Mouse (Mus musculus) limb, embryonic 14.5 days (tissue): ENCODE measurements around the gene Wfdc5. TPM values are rescaled to one million over a fixed set of nuclear protein-coding genes. Genes with fewer than 3 reads are reported as not detected.

Experiments
- ATAC-seq: fragments of 200-750 bp; cut with Nextera tagmentation; 2 replicates; pipeline ENCODE4 v1.8.0; 2017; ENCODE audit warnings: low read depth, moderate number of reproducible peaks, moderate TSS enrichment; ENCODE audit not compliant: low FRiP score
- DNase-seq: peaks from one replicate; pipeline ENCODE4 v3.0.0-alpha.2; 2015; ENCODE audit warnings: low spot score
- H3K27ac ChIP-seq: fragments of 300-500 bp; sonication (generic); replicated peaks from 2 replicates; pipeline ENCODE4 v1.5.1; 2014; ENCODE audit warnings: low read depth, mild to moderate bottlenecking, low read length, moderate library complexity, mixed read lengths
- H3K27me3 ChIP-seq: fragments of 300-500 bp; sonication (generic); 2 replicates; pipeline ENCODE4 v1.6.1; 2014; ENCODE audit warnings: low read length, mixed read lengths; ENCODE audit not compliant: control insufficient read depth, insufficient read depth
- H3K36me3 ChIP-seq: fragments of 300-500 bp; sonication (generic); 2 replicates; pipeline ENCODE4 v1.6.1; 2014; ENCODE audit warnings: mild to moderate bottlenecking, low read length, moderate library complexity, mixed read lengths; ENCODE audit not compliant: control insufficient read depth, insufficient read depth
- H3K4me1 ChIP-seq: fragments of 300-500 bp; sonication (generic); 2 replicates; pipeline ENCODE4 v1.6.1; 2014; ENCODE audit warnings: antibody characterized with exemption, low read length, mixed read lengths; ENCODE audit not compliant: control insufficient read depth, insufficient read depth
- H3K4me2 ChIP-seq: fragments of 300-500 bp; sonication (generic); replicated peaks from 2 replicates; pipeline ENCODE4 v1.6.1; 2014; ENCODE audit warnings: low read depth, mild to moderate bottlenecking, low read length, moderate library complexity; ENCODE audit not compliant: severe bottlenecking
- H3K4me3 ChIP-seq: fragments of 300-500 bp; sonication (generic); replicated peaks from 2 replicates; pipeline ENCODE4 v1.5.1; 2014; ENCODE audit warnings: low read length
- H3K9ac ChIP-seq: fragments of 300-500 bp; sonication (generic); 2 replicates; pipeline ENCODE4 v1.6.1; 2014; ENCODE audit warnings: mild to moderate bottlenecking, low read depth, low read length, moderate library complexity; ENCODE audit not compliant: severe bottlenecking
- H3K9me3 ChIP-seq: fragments of 300-500 bp; sonication (generic); 2 replicates; pipeline ENCODE4 v1.6.1; 2016; ENCODE audit warnings: low read length; ENCODE audit not compliant: control insufficient read depth
- POLR2A ChIP-seq: fragments of 200-500 bp; IDR thresholded peaks from 2 replicates; pipeline ENCODE4 v1.8.0; 2012; ENCODE audit warnings: inconsistent platforms, mild to moderate bottlenecking, moderate library complexity, borderline replicate concordance; ENCODE audit not compliant: insufficient read depth, insufficient read length; ENCODE audit errors: extremely low read depth
- WGBS: fragments of 180-500 bp; shearing (Covaris S2); extraction: QIAGEN DNeasy Blood & Tissue Kit; methylation state at CpG from one replicate; pipeline ENCODE4 v1.1.7; 2014; 5-methylcytosine and 5-hydroxymethylcytosine counted together
- polyA plus RNA-seq, 2 experiments: library from polyadenylated mRNA; depleted of rRNA in 1 of 2; stranded (reverse) in 1 of 2; unstranded in 1 of 2; fragments of >200 nt; fragmentation: Nextera tagmentation in 1 of 2; extraction: Ambion mirVana in 1 of 2; gene quantifications; 2 replicates each; pipeline versions ENCODE4 v1.2.1 to v1.2.3; 2012 to 2014

Wfdc5 gene
- polyA plus RNA-seq (2012; rRNA removed) (0.08 TPM in 1 of 2 replicates, not detected in the other), polyA plus RNA-seq (2014; fragmentation: Nextera tagmentation; extraction: Ambion mirVana) (0.33 and 0.77 TPM in 2 replicates)

GRCm38 (mm10) chr2:164182692-164183255, at the start of gene Wfdc5:
Gene Wfdc5, minus strand, starts transcription at chr2:164182742.
- Histone ChIP-seq H3K4me2 (no peak within 1 kb of the TSS), H3K4me3 (no peak within 1 kb of the TSS), H3K4me1 (peaks cover 5% of the 10 kb centered on the region), H3K36me3 (no peaks in the 10 kb centered on the region), H3K27ac (no peak within 1 kb of the TSS), H3K9me3 (no peaks in the 10 kb centered on the region), H3K27me3 (no peaks in the 10 kb centered on the region), H3K9ac (no peak within 1 kb of the TSS)
- DNase-seq (no peak), ATAC-seq (no peak)
- WGBS: 68% methylated on average over 7 of the region's 7 CpGs
- TF ChIP-seq POLR2A: no peak

GRCm38 (mm10) chr2:164228361-164229070, 46.0 kb upstream of the Wfdc5 start:
- no peak for ATAC-seq
- Histone ChIP-seq H3K4me2 (no peak overlapping the region), H3K9me3 (no peaks in the 10 kb centered on the region), H3K4me1 (no peaks in the 10 kb centered on the region), H3K36me3 (no peaks in the 10 kb centered on the region), H3K9ac (no peak overlapping the region), H3K4me3 (no peak overlapping the region), H3K27me3 (no peaks in the 10 kb centered on the region), H3K27ac (no peak overlapping the region)
- no peak for TF ChIP-seq POLR2A
- no peak for DNase-seq
- WGBS: 82% methylated on average over 8 of the region's 8 CpGs

- TF ChIP-seq POLR2A: no peak
- no peak within 1 kb of the TSS for H3K9ac ChIP-seq
- H3K36me3 ChIP-seq: no peaks in the 10 kb centered on the region
- H3K4me1 ChIP-seq: no peaks in the 10 kb centered on the region
- no peak within 1 kb of the TSS for H3K27ac ChIP-seq
- DNase-seq (no peak), ATAC-seq (no peak)
- H3K4me2 ChIP-seq: no peak within 1 kb of the TSS
- no peaks in the 10 kb centered on the region for H3K27me3 ChIP-seq
- 70% methylated on average over 11 of the region's 11 CpGs for WGBS
- H3K4me3 ChIP-seq: no peak within 1 kb of the TSS
- no peaks in the 10 kb centered on the region for H3K9me3 ChIP-seq
These were observed 39.0 kb upstream of the Wfdc5 start, which contains the start of gene Wfdc15b for GRCm38 (mm10) chr2:164221522-164221921. Gene Wfdc15b, minus strand, starts transcription at chr2:164221660.

GRCm38 (mm10) chr2:164219295-164219694, 36.8 kb upstream of the Wfdc5 start:
- WGBS: 81% methylated on average over 9 of the region's 9 CpGs
- H3K36me3 ChIP-seq: no peaks in the 10 kb centered on the region
- H3K9ac ChIP-seq: no peak overlapping the region
- no peaks in the 10 kb centered on the region for H3K9me3 ChIP-seq
- ATAC-seq: no peak
- no peak overlapping the region for H3K27ac ChIP-seq
- no peak for TF ChIP-seq POLR2A
- no peak overlapping the region for H3K4me2 ChIP-seq
- no peaks in the 10 kb centered on the region for H3K4me1 ChIP-seq
- no peak for DNase-seq
- no peak overlapping the region for H3K4me3 ChIP-seq
- no peaks in the 10 kb centered on the region for H3K27me3 ChIP-seq

- no peak for TF ChIP-seq POLR2A
These were observed 30.2 kb upstream of the Wfdc5 start for GRCm38 (mm10) chr2:164212711-164213110.

More at GRCm38 (mm10) chr2:164212711-164213110, 30.2 kb upstream of the Wfdc5 start:
- WGBS: 89% methylated on average over 5 of the region's 5 CpGs
- no peaks in the 10 kb centered on the region for H3K27me3 ChIP-seq
- no peak overlapping the region for H3K27ac ChIP-seq
- H3K9ac ChIP-seq: no peak overlapping the region
- DNase-seq (no peak), ATAC-seq (no peak)
- no peaks in the 10 kb centered on the region for H3K36me3 ChIP-seq
- H3K4me1 ChIP-seq: no peaks in the 10 kb centered on the region
- no peak overlapping the region for H3K4me3 ChIP-seq
- no peaks in the 10 kb centered on the region for H3K9me3 ChIP-seq
- H3K4me2 ChIP-seq: no peak overlapping the region
